Mouse (Mus musculus) ovary, adult 18-20 months (tissue): ENCODE measurements at regions not wholly inside any gene's neighbourhood (a gene's known extent, or its start where the extent isn't known, plus 50 kb on each side); places are given as distances from the start of the nearest gene placed in this dataset.

Source experiments
- DNase-seq: peaks from one replicate; pipeline ENCODE4 v3.0.0; 2022; ENCODE audit warnings: low spot score, mixed read lengths

- DNase-seq: no peak
Observed at GRCm38 (mm10) chr10:92483592-92483991, 238.6 kb downstream of the Nedd1 start.

GRCm38 (mm10) chr10:92473282-92473681, 248.9 kb downstream of the Nedd1 start:
- DNase-seq: no peak

DNA sequence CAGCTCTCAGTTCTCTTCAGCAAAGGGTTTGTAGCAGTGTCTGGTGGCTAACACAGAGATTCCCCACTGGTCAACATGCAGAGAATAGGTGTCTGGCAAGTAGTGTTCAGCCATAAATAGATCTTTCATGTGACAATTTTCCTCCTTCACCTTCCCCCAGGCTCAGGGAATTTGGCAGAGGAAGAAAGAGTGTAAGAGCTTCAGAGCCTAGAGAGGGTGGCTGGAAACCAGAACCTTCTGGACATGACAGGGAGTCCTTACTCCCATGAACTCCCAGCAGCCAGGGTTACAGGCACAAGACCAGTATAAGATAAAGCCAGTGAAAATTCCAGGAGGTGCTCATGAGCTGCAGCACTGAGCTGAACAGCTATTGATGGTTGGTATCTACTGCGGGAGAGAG, 251.1 kb downstream of the Nedd1 start:
- DNase-seq: no peak

GRCm38 (mm10) chr10:92455195-92455594, 267.0 kb downstream of the Nedd1 start:
- no peak for DNase-seq

- DNase-seq: no peak
Observed at GRCm38 (mm10) chr10:92453550-92453949, 268.7 kb downstream of the Nedd1 start.

- no peak for DNase-seq
Observed at GRCm38 (mm10) chr10:92445957-92446356, 276.3 kb downstream of the Nedd1 start.

- no peak for DNase-seq
Observed at GRCm38 (mm10) chr10:92438621-92439394, 283.4 kb downstream of the Nedd1 start.

- no peak for DNase-seq
Observed at GRCm38 (mm10) chr10:92429256-92429655, 293.0 kb downstream of the Nedd1 start.

GRCm38 (mm10) chr10:92428026-92428425, 294.2 kb downstream of the Nedd1 start:
- DNase-seq: no peak

DNA sequence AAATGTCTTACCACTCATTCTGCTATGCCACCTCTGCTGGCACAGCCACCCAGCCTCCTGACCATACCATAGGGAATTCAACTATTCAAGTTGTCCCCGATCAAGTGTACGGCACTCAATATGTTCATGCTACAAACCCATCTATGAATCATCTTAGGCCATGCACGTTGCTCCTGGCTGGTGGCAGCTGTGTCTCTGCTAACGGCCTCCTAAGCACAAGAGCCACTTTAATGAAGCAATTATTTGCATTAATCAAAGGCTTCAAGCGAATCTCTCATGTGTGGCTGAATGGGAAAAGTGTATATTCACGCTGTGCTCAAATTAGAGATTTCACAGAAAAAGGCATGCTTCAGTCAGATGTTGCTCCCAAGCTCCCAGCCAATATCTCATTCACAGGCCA, 295.8 kb downstream of the Nedd1 start:
- DNase-seq: no peak

- DNase-seq: no peak
Observed at GRCm38 (mm10) chr10:92412737-92413136, 309.5 kb downstream of the Nedd1 start.

- DNase-seq: no peak
Observed at GRCm38 (mm10) chr10:92410813-92411325, 311.4 kb downstream of the Nedd1 start.

DNA sequence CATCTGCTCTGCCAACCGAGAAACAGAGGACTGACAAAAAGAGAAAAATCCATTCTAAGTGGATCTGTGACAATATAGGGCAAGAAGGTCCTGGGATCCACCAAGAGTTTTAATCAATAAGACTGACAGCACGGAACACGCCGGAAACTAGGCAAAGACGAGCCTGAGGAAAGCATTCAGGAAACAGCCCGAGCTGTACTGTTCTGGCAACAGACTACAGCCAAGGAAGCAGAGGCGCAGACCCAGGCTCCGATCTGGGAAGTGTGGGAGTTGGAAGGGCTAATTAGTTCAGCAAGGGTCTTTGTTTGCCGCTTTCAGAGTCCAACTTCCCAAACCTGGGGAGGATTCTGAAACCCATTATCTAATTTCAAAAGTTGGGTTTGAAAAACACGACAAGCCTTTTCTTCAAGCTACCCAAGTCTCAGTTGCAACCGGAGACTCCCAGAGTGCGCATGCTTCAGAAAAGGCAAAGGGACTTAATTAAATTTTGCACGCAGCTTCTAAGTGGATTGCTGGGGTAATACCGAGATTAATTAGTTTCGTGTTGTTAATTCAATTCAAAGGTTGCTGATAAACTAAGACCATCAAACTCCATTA, 317.4 kb downstream of the Nedd1 start:
- DNase-seq: no peak

- DNase-seq: no peak
Observed at GRCm38 (mm10) chr10:92400587-92401090, 321.6 kb downstream of the Nedd1 start.

DNA sequence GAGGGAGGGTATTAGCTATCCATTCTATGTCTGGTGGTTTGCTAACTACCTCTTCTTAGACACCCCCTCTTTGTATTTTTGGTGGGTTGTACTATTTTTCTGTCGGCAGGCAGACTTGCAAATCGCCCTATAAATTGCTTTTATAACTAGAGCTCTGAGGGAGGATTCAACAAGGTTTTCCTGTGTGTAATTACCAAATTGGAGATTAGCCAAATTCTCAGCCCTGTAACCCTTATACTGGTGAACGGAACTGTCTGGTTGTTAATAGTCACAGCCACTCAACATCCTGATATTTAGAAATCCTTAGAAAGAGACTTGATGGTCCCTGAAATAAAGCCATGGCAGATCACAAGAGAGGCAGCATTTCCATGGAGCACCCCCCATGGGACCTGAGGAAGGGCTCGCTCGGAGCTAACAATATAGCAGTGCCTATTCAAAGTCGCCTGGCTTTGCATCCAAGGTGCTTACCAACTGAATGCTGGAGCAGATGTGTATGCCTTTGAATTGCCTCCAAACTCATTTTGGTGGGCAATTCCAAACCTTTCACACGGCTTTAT, 333.0 kb downstream of the Nedd1 start:
- DNase-seq: no peak

DNA sequence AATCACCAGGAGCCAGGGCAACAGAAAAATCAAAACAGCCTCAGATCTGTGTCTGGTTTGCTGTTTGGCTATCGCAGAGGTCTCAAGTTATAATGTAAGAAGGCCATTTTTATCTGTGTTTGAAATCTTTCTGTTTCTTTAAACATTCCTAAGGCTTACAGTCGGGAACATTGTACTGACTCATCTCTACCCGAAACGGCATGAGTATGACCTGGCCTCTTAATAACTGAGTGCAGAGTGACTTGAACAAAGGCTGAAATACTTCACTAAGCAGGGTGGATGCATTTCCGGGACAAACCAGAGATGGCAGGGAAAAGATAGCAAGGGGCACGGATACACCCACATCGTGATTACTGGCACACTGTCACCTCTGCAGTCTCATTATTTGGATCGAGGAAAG, 355.1 kb downstream of the Nedd1 start:
- DNase-seq: no peak

DNA sequence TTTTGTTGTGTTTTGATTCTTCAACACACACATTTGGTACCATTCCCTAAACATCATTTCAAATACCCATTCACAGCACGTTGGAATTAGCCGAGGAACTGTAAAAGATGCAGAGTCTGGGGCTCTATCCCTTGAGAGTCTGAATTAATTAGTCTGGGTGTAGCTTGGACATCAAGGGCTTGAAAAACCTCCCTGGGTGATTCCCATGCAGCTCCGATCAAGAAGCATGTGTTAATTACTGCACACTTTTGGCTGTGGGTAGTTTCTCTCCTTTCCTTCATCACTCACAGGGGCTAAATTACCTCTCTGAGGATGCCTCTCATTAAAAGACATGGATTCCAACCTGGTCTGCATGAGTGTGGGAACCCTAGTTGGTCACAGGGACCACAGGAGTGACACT, 365.5 kb downstream of the Nedd1 start:
- no peak for DNase-seq

- no peak for DNase-seq
Observed at GRCm38 (mm10) chr10:92349043-92349442, 373.2 kb downstream of the Nedd1 start.

DNA sequence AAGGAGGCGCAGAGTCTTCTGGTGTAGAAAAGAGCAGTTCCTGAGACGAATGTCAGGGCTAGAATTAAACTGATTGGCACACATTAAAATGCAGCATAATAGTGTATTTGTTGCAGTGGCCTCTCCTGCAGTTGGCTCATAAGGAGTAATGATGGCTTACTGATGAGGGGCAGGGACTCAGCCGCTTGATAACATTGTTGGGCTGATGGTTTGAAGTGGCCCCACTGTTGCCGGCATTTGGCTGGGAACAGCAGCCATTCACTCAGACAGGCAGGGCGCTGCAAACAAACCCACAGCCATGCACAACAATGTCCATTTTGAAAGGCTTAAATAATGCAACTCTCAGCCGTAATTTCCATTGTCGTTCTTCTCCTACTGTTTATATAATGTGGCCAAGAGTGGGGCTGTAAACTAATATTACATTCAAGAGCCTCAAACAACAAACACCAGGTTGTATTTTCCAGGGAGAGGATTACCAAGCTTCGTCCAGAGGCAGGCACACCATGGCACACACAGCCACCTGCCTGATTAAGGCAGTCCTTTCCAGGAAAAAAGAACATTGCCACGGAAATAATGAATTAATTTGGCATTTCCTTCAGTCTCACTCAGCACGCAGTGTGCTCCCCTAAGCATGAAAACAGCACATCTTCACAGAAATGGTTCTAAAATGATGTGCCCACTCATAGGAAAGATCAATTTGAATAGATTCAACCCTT, 374.1 kb downstream of the Nedd1 start:
- no peak for DNase-seq

DNA sequence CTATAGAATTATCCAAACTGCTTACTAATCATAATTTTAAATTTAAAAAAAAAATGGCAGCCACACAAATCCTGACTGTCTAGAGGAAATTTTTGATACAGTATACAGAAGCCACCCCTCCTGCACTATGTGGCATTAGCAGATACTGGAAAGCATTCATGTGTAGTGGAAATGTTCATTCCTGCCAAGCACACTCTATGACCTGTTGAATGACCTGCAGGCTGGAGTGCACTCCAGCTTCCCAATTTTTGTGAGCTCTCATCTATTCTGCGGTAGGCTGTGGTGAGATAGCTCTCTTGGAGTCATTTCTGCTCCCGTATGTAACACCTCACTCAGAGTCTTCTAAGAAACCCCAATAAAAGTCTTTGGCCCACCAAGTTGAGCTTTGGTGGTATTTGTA, 382.5 kb downstream of the Nedd1 start:
- DNase-seq: no peak

GRCm38 (mm10) chr10:92336949-92337348, 385.3 kb downstream of the Nedd1 start:
- no peak for DNase-seq

- DNase-seq: no peak
Observed at GRCm38 (mm10) chr10:92336138-92336537, 386.1 kb downstream of the Nedd1 start.
